Mouse (Mus musculus) pancreas, adult 10 weeks (tissue): ENCODE measurements around the gene Tex13c3. TPM values are rescaled to one million over a fixed set of nuclear protein-coding genes. Genes with fewer than 3 reads are reported as not detected.

Experiments
- polyA plus RNA-seq: library from polyadenylated mRNA; stranded (reverse); fragments of 350-450 nt; fragmentation: Illumina TruSeq; extraction: RNeasy Lipid Tissue Mini Kit (QIAGEN cat#74804); gene quantifications from one replicate; pipeline ENCODE4 v1.2.3, GENCODE M21; 2015; ENCODE audit warnings: low read depth, low replicate concordance; ENCODE audit not compliant: insufficient read depth

Gene Tex13c3
- not detected for polyA plus RNA-seq

GRCm38 (mm10) chrX:19481219-19481618 lies at the start of gene Tex13c3:
TSS of gene Tex13c3 (minus strand) at chrX:19481319.

